Mouse (Mus musculus) adrenal gland, postnatal 0 days (tissue): Measurements from ENCODE around the gene Rph3a. TPM values are rescaled to one million over a fixed set of nuclear protein-coding genes. Genes with fewer than 3 reads are reported as not detected.

Experiments used
- polyA plus RNA-seq: library from polyadenylated mRNA; unstranded; fragments of >200 nt; fragmentation: Nextera tagmentation; extraction: Ambion mirVana; gene quantifications from 2 replicates; pipeline ENCODE4 v1.2.1, GENCODE M21; 2015

Rph3a gene
- polyA plus RNA-seq: 2.0 and 2.7 TPM in 2 replicates

DNA sequence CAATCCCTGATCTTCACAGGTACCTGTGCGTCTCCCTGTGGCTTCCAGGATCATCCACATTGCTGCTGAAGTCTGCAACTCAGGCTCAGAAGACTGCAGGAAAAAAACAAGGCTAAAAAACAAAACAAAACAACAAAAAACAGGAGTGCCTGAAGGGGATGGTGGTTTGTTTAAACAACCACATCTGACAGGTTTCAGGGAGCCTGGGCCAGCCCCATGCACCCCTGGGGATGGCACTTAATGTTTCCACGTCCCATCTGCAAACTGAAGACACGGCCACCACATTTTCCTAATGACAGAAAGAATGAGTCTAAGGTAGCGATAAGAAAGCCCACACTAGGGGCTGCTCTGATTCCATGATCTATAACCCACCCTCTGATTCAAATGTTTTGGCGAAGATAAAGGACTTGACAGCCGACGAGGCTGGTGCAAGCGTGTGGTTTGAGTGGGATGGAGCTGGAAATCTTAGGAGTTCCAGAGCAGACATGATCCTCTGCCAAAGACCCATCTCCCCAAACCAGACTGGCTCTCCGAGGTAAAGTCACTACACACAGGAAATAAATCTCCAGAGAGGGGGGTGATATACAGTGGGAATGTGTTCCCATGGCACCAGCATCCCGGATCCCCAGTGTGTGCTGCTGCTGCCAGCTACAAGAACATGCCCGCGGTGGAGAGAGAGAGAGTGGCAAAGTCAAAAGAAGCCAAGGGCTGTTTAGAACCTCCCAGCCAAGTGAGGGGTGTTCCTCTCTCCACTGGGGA, at the start of gene Rph3a:
Gene Rph3a, minus strand, starts transcription at position 282 of the 759 bp plus-strand sequence.

GRCm38 (mm10) chr5:120914204-120914603, 95.7 kb downstream of the Rph3a start, which contains the start of gene Oas1d:
Gene Oas1d (plus strand): TSS chr5:120914536.

GRCm38 (mm10) chr5:120906791-120907733, 102.8 kb downstream of the Rph3a start, which contains the start of gene Oas1a:
Gene Oas1a (minus strand): TSS chr5:120907521.

Other genes starting within 250 kb of the Rph3a start
- gene Oas3, start 232.4 kb downstream of the Rph3a start, polyA plus RNA-seq: 0.50 and 0.57 TPM in 2 replicates
- gene Oas1e, start 214.6 kb downstream of the Rph3a start, polyA plus RNA-seq: 0.17 TPM in 1 of 2 replicates, not detected in the other
- gene Oas1c, start 197.6 kb downstream of the Rph3a start, polyA plus RNA-seq: 2.4 and 2.8 TPM in 2 replicates
- gene Oas1f, start 162.7 kb downstream of the Rph3a start, polyA plus RNA-seq: 0.13 TPM in 1 of 2 replicates, not detected in the other
- not detected in 2 replicates for gene Oas1h, start 148.7 kb downstream of the Rph3a start, polyA plus RNA-seq
- 2.3 TPM in 2 replicates for gene Oas1g, start 122.5 kb downstream of the Rph3a start, polyA plus RNA-seq
- gene Oas1a, start 102.6 kb downstream of the Rph3a start, polyA plus RNA-seq: 10.8 and 10.9 TPM in 2 replicates
- 0.07 TPM in 1 of 2 replicates, not detected in the other for gene Oas1d, start 95.6 kb downstream of the Rph3a start, polyA plus RNA-seq
- gene Ptpn11, start 181.3 kb upstream of the Rph3a start, polyA plus RNA-seq: 13.5 and 18.6 TPM in 2 replicates
- 524 and 568 TPM in 2 replicates for gene Rpl6, start 194.4 kb upstream of the Rph3a start, polyA plus RNA-seq
- gene Hectd4, start 210.1 kb upstream of the Rph3a start, polyA plus RNA-seq: 3.1 and 4.3 TPM in 2 replicates